Mouse (Mus musculus) liver, embryonic 16.5 days (tissue): ENCODE results near the gene Ccdc187. TPM values are rescaled to one million over a fixed set of nuclear protein-coding genes. Genes with fewer than 3 reads are reported as not detected.

ENCODE experiments used
- ATAC-seq: fragments of 200-750 bp; cut with Nextera tagmentation; 2 replicates; pipeline ENCODE4 v1.8.0; 2017; ENCODE audit warnings: low read depth, mild to moderate bottlenecking, moderate number of reproducible peaks, moderate library complexity
- H3K27ac ChIP-seq: fragments of 300-500 bp; sonication (generic); 2 replicates; pipeline ENCODE4 v1.5.1; 2014; ENCODE audit warnings: mild to moderate bottlenecking, low read length
- H3K27me3 ChIP-seq: fragments of 300-500 bp; sonication (generic); 2 replicates; pipeline ENCODE4 v1.6.1; 2014; ENCODE audit warnings: low read depth, low read length, mixed read lengths; ENCODE audit not compliant: control insufficient read depth, insufficient read depth
- H3K36me3 ChIP-seq: fragments of 300-500 bp; sonication (generic); 2 replicates; pipeline ENCODE4 v1.6.1; 2014; ENCODE audit warnings: mild to moderate bottlenecking; ENCODE audit not compliant: control insufficient read depth, insufficient read depth
- H3K4me1 ChIP-seq: fragments of 300-500 bp; sonication (generic); 2 replicates; pipeline ENCODE4 v1.6.1; 2014; ENCODE audit warnings: low read depth, low read length, mixed read lengths; ENCODE audit not compliant: control insufficient read depth
- H3K4me2 ChIP-seq: fragments of 300-500 bp; sonication (generic); 2 replicates; pipeline ENCODE4 v1.6.1; 2014; ENCODE audit warnings: low read depth, low read length, mixed read lengths
- H3K4me3 ChIP-seq: fragments of 300-500 bp; sonication (generic); 2 replicates; pipeline ENCODE4 v1.5.1; 2014; ENCODE audit warnings: low read depth, mild to moderate bottlenecking, low read length
- H3K9ac ChIP-seq: fragments of 300-500 bp; sonication (generic); 2 replicates; pipeline ENCODE4 v1.6.1; 2014; ENCODE audit warnings: low read depth, low read length
- H3K9me3 ChIP-seq: fragments of 300-500 bp; sonication (generic); replicated peaks from 2 replicates; pipeline ENCODE4 v1.6.1; 2016; ENCODE audit warnings: low read length; ENCODE audit not compliant: control insufficient read depth
- WGBS: fragments of 180-500 bp; shearing (Covaris S2); extraction: QIAGEN DNeasy Blood & Tissue Kit; methylation state at CpG from one replicate; pipeline ENCODE4 v1.1.7; 2014; ENCODE audit not compliant: insufficient replicate concordance; 5-methylcytosine and 5-hydroxymethylcytosine counted together
- polyA plus RNA-seq: library from polyadenylated mRNA; unstranded; fragments of >200 nt; fragmentation: Nextera tagmentation; extraction: Ambion mirVana; gene quantifications from 2 replicates; pipeline ENCODE4 v1.2.1, GENCODE M21; 2015

Ccdc187 gene
- polyA plus RNA-seq, result 0.01 and 0.05 TPM in 2 replicates

- WGBS, result 43% methylated on average over 2 of the region's 2 CpGs
- Histone ChIP-seq H3K27me3 (no peaks in the 10 kb centered on the region; the same call in 1 of the 2 replicates), H3K9me3 (no peaks in the 10 kb centered on the region), H3K4me3 (no peak within 1 kb of the TSS), H3K36me3 (no peaks in the 10 kb centered on the region), H3K4me2 (no peak within 1 kb of the TSS), H3K4me1 (no peaks in the 10 kb centered on the region), H3K27ac (no peak within 1 kb of the TSS), H3K9ac (no peak within 1 kb of the TSS)
- no peak for ATAC-seq
Observed at GRCm38 (mm10) chr2:26294457-26294856, at the start of gene Ccdc187. TSS of gene Ccdc187 (minus strand) at chr2:26294557.

GRCm38 (mm10) chr2:26342609-26343490 lies 48.5 kb upstream of the Ccdc187 start:
- no peak overlapping the region for H3K9ac ChIP-seq
- WGBS, result 51% methylated on average over 11 of the region's 11 CpGs
- ATAC-seq, result peak; percentile 10; the same call in 1 of the 2 replicates
- no peak overlapping the region for H3K27ac ChIP-seq
- no peak overlapping the region for H3K4me2 ChIP-seq
- H3K4me3 ChIP-seq, result no peak overlapping the region
- H3K27me3 ChIP-seq, result no peaks in the 10 kb centered on the region
- H3K36me3 ChIP-seq, result no peaks in the 10 kb centered on the region
- peaks cover 5% of the 10 kb centered on the region for H3K4me1 ChIP-seq
- H3K9me3 ChIP-seq, result no peaks in the 10 kb centered on the region

DNA sequence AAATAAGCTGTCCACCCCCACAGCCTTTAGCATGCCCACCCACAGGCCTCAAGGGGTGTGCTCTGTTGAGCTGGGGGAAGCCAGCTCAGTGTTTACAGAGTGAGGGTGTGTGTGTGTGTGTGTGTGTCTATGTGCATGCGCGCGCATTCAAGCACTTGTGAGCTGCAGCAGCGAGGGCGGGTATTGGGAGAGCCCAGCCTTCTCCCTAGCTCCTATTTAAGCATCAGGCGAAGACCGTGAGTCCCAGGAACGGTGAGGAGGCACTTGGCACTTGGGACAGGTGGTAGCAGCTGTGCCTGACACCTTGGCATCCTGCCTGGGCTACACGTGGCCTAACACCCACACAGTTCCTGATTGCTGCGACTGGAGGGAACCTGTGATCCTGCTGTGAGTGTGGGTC lies 47.7 kb upstream of the Ccdc187 start:
- H3K4me2 ChIP-seq, result no peak overlapping the region
- no peaks in the 10 kb centered on the region for H3K27me3 ChIP-seq
- no peaks in the 10 kb centered on the region for H3K36me3 ChIP-seq
- peak; percentile 59 for ATAC-seq
- no peaks in the 10 kb centered on the region for H3K9me3 ChIP-seq
- WGBS, result 66% methylated on average over 10 of the region's 10 CpGs
- peaks cover 5% of the 10 kb centered on the region for H3K4me1 ChIP-seq
- no peak overlapping the region for H3K9ac ChIP-seq
- no peak overlapping the region for H3K4me3 ChIP-seq
- no peak overlapping the region for H3K27ac ChIP-seq

GRCm38 (mm10) chr2:26341510-26341981 lies 47.2 kb upstream of the Ccdc187 start:
- 79% methylated on average over 2 of the region's 2 CpGs for WGBS
- Histone ChIP-seq H3K4me2 (no peak overlapping the region), H3K4me1 (peaks cover 5% of the 10 kb centered on the region), H3K36me3 (no peaks in the 10 kb centered on the region), H3K9me3 (no peaks in the 10 kb centered on the region), H3K9ac (no peak overlapping the region), H3K4me3 (no peak overlapping the region), H3K27me3 (no peaks in the 10 kb centered on the region), H3K27ac (no peak overlapping the region)
- ATAC-seq, result no peak

DNA sequence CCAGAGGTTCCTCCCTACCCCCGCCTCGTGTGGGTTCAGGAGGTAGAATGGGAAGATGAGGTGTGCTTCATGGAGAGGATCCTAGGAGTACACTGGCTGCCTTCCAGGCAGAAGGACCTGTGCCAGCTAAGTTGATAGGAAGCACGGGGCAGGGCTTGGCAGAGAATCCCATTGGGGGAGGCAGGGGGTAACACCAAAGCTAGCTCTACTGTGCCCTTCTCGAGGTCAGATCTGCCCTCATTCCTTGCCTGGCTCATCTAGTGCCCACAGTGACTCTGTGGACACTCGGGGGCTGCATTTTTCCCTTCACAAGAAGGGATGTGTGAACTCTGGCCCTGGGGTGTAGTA lies 44.8 kb upstream of the Ccdc187 start:
- Histone ChIP-seq H3K9ac (no peak overlapping the region), H3K36me3 (no peaks in the 10 kb centered on the region), H3K27me3 (no peaks in the 10 kb centered on the region), H3K4me3 (no peak overlapping the region), H3K4me1 (peaks cover 5% of the 10 kb centered on the region), H3K27ac (no peak overlapping the region), H3K9me3 (no peaks in the 10 kb centered on the region), H3K4me2 (no peak overlapping the region)
- ATAC-seq, result no peak
- whole genome bisulfite sequencing, result 64% methylated on average over 5 of the region's 5 CpGs

GRCm38 (mm10) chr2:26338302-26339203 lies 44.2 kb upstream of the Ccdc187 start:
- H3K9me3 ChIP-seq, result no peaks in the 10 kb centered on the region
- no peak for ATAC-seq
- no peak overlapping the region for H3K4me2 ChIP-seq
- H3K36me3 ChIP-seq, result no peaks in the 10 kb centered on the region
- no peak overlapping the region for H3K27ac ChIP-seq
- H3K27me3 ChIP-seq, result no peaks in the 10 kb centered on the region
- WGBS, result 76% methylated on average over 8 of the region's 13 CpGs
- no peak overlapping the region for H3K9ac ChIP-seq
- peaks cover 5% of the 10 kb centered on the region for H3K4me1 ChIP-seq
- H3K4me3 ChIP-seq, result no peak overlapping the region

GRCm38 (mm10) chr2:26330702-26331101 lies 36.3 kb upstream of the Ccdc187 start:
- H3K27me3 ChIP-seq, result no peaks in the 10 kb centered on the region
- no peaks in the 10 kb centered on the region for H3K4me1 ChIP-seq
- H3K4me2 ChIP-seq, result no peak overlapping the region
- no peaks in the 10 kb centered on the region for H3K36me3 ChIP-seq
- ATAC-seq, result no peak
- no peak overlapping the region for H3K27ac ChIP-seq
- H3K9me3 ChIP-seq, result no peaks in the 10 kb centered on the region
- 57% methylated on average over 6 of the region's 6 CpGs for WGBS
- no peak overlapping the region for H3K4me3 ChIP-seq
- no peak overlapping the region for H3K9ac ChIP-seq

DNA sequence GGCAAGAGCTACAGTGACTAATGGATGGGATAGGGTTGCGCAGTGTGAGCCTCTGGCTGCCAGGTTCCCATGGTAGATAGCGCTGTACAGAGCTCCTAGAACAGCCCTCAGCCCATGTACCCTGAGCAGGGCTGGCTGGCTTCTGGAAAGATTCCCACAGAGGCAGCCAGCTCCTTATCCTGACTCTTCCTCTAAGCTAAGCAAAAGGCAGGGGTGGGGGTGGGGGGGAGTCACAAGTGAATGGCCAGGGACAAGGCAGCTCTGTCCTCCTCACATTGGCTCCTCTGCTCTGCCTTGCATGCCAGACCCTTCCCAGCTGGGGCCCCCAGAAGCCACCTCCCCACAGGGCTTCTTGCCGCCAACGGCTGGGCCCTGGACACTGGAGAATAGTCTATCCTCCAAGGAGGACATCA lies 35.7 kb upstream of the Ccdc187 start:
- H3K27ac ChIP-seq, result no peak overlapping the region
- H3K27me3 ChIP-seq, result no peaks in the 10 kb centered on the region
- no peaks in the 10 kb centered on the region for H3K4me1 ChIP-seq
- no peaks in the 10 kb centered on the region for H3K36me3 ChIP-seq
- H3K4me3 ChIP-seq, result no peak overlapping the region
- no peaks in the 10 kb centered on the region for H3K9me3 ChIP-seq
- H3K9ac ChIP-seq, result no peak overlapping the region
- no peak for ATAC-seq
- H3K4me2 ChIP-seq, result no peak overlapping the region
- 81% methylated on average over 4 of the region's 4 CpGs for WGBS
